Mouse (Mus musculus): ENCODE results near the gene Pof1b.

Gene Pof1b

DNA sequence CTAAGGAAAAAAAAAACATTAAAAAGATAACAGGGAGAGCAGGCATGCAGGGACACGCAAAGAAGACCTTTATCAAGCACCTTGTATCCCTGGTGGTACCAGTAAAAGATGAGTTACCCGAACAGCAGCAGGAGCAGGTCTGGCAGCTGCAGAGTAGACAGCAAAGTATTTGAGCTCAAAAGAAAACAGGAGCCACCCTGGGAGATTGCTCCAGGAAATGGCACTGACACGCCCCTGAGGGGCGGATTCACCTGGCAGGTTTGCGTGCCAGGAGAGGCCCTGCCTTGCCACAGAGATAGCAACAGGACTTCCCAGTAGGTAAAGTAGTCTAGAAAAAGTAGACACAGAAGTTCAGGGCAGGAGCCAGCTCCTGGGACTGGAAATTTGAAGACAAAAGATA lies at the start of gene Pof1b:
TSS of gene Pof1b (minus strand) at position 144 of the 400 bp plus-strand sequence.
- no peak for DNase-seq (ENCODE audit: low spot score in 2 of 2)

- no peak for DNase-seq (ENCODE audit: low spot score in 2 of 2)
These were observed 18.1 kb upstream of the Pof1b start for GRCm38 (mm10) chrX:112716587-112716986.

DNA sequence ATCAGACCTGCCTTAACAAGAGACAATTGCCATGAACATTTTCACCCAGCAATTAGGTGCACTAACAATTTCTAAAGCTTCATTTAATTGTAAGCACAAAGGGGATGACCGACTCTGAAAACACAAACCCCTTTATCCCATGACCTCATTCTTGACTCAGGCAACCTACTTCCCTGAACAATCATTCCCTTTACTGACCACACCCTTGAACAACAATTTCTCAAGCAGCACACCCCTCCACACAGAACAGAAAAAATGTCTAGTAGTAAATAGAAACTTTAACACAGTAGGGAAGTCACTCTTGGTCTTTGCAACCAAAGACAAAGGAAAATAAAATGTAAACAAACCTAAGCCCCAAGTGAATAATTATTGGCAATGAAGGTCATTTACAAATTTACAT lies 4.1 kb downstream of the Pof1b start:
- DNase-seq (ENCODE audit: low spot score in 2 of 2): no peak

DNA sequence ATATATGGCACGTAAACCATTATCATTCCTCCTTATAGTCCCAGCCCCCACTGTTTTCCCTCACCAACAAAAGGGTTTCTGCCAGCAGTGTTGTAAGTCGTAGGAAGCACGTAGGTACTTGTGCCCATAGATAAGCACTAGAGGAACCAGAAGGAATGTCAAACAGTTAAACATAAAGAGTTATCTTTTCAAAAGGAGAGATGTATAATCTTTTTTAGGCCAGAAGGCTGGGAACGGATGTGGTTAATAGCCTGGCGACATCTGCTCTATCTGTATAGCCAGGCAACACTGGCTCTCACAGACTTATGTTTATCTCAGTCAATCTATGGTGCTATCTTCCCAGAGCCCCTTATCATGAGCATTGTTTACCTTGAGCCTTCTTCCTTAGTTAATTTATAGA lies 17.8 kb downstream of the Pof1b start:
- DNase-seq (ENCODE audit: low spot score in 2 of 2): no peak

GRCm38 (mm10) chrX:112675525-112675924 lies 22.9 kb downstream of the Pof1b start:
- no peak for DNase-seq (ENCODE audit: low spot score in 2 of 2)

DNA sequence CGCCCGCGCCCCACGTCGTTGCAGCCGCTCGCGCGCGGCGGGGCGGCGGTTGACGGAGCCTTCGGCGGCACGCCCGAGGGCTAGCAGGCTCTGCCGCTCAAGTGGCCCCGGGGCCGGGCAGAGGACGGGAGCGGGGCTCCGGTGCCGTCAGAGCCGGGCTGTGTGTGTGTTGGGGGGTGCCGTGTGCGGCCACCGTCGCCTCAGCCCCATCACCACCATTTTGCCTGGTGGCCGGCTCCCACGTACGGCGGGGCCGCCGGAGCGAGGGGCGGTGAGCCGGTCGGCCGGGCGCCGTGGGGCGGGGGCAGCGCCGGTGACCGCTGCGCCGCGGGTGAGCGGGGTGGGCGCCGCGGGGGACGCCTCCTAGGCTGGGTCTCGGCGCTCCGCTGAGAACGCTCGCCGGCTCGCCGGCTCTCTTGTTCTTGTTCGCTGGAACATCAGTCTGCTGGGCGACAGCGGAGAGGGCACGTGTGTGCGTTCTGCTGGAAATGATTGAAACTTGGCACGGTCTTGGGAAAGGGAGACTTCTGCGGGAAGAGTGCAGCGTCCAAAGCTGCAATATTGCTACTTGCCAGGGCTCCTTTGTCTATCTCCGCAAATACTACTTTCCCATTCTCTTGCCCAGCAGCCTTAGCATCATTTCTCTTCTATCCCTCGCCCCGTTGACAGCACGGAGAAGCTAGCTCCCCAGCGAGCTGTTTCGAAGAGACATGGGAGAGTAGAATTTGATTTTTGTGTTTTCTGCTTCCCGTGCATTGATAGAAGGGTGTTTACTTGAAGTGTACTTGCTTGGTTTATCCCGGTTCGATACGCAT lies 96.9 kb downstream of the Pof1b start:
- peak; percentile 17 to 57 for DNase-seq (ENCODE audit: low spot score in 2 of 2)

GRCm38 (mm10) chrX:112600511-112601305 lies 97.7 kb downstream of the Pof1b start, which contains the start of gene Zfp711:
Gene Zfp711, plus strand, starts transcription at chrX:112600526.
- DNase-seq (ENCODE audit: low spot score in 2 of 2): peak; percentile 53 to 60
